Mouse (Mus musculus): ENCODE results near the gene Prpf18.
"Not testable (repeated sequence)": the region's sequence is repeated elsewhere in the genome, so short reads cannot be mapped to it uniquely, and the experiment has no call there.

Prpf18 gene

GRCm38 (mm10) chr2:4651500-4652285, at the start of gene Prpf18:
TSS of gene Prpf18 (minus strand) at chr2:4652113.
- peak; percentile 81 to 93 for DNase-seq (ENCODE audit: low spot score in 2 of 2)

- DNase-seq (ENCODE audit: low spot score in 2 of 2): no peak
Measured at GRCm38 (mm10) chr2:4679886-4680285, 28.0 kb upstream of the Prpf18 start.

DNA sequence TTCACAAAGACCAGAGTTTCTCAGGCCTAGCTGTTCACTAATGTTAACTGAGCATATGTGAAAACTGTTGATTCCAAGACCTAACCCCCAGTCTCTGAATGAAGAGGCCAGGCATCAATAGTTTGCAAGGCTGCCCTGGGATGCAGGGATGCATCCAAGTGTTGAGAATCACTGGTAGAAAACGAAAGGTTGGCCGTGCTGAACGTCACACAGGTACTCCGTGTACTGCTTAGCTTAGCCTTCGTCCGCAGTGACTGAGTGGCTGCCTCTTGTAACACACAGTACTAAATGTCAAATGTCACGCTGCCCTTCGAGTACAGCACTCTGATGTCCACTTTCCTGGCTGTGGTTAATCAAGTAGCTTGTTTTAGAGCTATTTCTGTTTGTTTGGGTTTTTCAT, 19.7 kb upstream of the Prpf18 start:
- no peak for DNase-seq (ENCODE audit: low spot score in 2 of 2)

GRCm38 (mm10) chr2:4669701-4670100, 17.8 kb upstream of the Prpf18 start:
- no peak for DNase-seq (ENCODE audit: low spot score in 2 of 2)

DNA sequence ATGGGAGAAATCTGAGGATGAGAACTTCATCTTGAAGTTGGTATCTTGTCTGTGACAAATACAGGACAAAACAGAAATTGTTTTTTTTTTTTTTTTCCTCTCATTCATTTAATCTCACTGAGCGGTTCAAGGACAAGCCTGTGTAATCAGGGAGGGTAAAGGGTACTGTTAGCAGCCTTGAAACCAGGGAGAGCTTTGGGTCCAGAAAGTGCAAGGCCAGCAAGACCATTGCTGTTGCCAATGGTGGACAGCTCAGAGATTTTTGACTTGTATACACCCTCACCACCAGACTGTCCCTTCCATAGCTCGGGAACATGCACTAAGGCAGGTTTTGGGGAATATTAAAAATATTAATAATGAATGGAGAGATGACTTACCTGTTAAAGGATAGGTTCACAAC, 16.7 kb upstream of the Prpf18 start:
- DNase-seq (ENCODE audit: low spot score in 2 of 2): no peak

DNA sequence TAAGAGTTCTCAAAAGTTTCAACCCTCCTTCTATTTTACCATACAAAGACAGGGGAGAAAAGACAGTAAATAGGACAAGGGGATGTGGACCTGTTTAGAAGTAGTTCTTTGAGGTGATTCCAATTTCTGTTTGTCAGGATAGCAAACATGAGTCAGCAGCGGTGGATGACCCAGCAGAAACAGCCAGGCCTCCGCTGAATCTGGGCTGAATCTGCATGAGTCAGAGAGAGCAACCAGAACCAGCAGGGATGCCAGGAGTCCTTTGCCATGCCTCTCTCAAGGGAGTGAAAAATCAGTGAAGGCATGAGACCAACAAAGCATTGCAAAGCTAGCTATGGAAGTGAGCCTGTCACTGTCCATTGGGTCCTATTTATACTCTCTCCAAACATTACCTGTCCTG, 8.8 kb upstream of the Prpf18 start:
- DNase-seq (ENCODE audit: low spot score in 2 of 2): no peak

DNA sequence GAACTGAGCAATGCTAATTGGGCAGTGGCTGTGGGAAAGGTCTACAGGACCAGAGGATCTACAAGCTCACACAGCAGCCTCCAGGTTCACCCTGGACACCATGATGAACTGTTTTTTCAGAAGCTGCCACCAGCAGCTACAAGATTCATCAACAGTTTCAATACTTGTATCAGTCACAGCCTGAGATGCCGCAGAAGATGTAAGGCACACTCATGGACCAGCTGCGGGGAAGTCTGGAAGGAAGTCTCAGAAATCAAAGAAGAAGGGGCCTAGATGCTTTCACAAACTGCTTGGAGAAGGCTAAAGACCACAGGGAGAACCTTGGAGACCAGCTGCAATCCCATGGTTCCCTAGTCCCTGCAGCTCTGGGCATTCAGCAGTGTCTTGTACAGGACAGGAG, 2.3 kb downstream of the Prpf18 start:
- DNase-seq (ENCODE audit: low spot score in 2 of 2): no peak

DNA sequence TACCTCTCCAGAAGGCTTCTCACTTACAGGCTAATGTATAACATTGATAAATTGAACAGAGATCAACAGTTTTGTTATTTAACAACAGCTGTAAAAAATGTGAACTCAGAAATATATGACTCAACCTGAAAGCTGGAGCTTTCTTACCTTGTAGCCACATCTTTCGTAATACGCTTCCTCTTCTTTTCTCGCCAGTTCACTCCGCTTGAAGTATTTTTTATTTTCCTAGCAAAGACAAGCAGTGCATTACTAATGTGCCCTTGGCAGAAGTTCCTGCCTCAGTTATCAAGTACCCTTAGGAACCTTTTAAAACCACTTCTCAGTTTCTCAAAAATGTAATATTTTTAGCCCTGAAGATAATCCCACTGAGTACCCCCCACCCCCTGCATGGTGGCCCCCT, 3.8 kb downstream of the Prpf18 start:
- DNase-seq (ENCODE audit: low spot score in 2 of 2): no peak

GRCm38 (mm10) chr2:4645066-4645465, 6.8 kb downstream of the Prpf18 start:
- DNase-seq (ENCODE audit: low spot score in 2 of 2): no peak

- no peak for DNase-seq (ENCODE audit: low spot score in 2 of 2)
Measured at GRCm38 (mm10) chr2:4638189-4638588, 13.7 kb downstream of the Prpf18 start.

DNA sequence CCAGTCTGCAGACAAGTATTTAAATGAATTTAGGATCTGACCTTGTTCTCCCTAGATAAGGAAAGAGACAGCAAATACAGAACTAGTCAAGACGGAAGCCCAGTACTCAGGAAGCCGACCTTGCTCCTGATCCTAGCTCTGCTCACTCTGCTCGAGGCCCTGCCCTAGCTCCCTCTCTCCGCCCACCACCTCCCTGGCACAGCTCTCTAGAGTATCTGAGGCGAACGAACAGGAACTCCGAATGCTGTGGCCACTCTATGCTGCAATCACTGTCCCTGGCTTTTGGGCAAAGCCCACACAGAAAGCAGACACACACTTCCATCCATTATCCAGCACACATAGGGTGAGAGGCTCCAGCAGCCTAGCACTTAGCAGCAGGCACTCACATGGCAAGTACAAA, 15.3 kb downstream of the Prpf18 start:
- DNase-seq (ENCODE audit: low spot score in 2 of 2): no peak

- DNase-seq (ENCODE audit: low spot score in 2 of 2): no peak
Measured at GRCm38 (mm10) chr2:4635804-4636203, 16.1 kb downstream of the Prpf18 start.

- no peak for DNase-seq (ENCODE audit: low spot score in 2 of 2)
Measured at GRCm38 (mm10) chr2:4630197-4630835, 21.6 kb downstream of the Prpf18 start.

DNA sequence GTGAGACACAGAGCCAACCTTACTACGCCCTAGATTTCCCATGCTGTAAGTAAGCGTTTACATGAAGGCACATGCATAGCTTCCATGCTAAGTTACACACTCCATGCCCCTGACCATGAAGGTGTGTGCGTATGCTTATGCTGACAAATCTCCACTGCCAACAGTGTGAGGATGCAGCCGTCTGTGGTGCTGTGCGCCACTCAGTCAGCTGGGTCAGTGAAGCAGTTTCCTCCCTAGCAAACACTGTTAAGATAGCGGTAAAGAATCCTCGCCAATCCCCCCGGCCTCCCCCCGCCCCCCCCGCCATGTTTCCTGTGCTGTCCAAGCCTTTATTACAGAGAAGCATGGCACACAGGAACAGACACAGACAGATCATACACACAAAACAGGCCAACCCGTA, 22.4 kb downstream of the Prpf18 start:
- DNase-seq (ENCODE audit: low spot score in 2 of 2): no peak

DNA sequence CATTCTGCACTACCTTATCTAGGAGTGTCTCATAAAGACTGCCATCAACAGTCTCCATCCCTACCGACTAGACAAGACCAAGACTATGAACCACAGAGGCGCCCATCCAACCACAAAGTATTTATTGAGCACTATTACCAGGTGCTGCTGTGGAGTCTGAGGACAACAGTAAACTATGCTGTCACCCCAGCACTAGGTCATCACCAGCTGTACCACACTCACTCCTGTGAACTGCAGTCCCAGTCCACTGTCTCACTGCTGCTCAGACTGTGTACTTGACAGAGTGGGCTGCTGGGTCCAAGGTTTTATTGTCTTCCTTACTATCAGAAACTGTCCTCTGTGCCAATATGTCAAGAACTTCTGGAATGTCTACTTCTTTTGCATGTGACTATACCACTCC, 23.0 kb downstream of the Prpf18 start:
- no peak for DNase-seq (ENCODE audit: low spot score in 2 of 2)

GRCm38 (mm10) chr2:4626911-4627310, 25.0 kb downstream of the Prpf18 start:
- no peak for DNase-seq (ENCODE audit: low spot score in 2 of 2)

DNA sequence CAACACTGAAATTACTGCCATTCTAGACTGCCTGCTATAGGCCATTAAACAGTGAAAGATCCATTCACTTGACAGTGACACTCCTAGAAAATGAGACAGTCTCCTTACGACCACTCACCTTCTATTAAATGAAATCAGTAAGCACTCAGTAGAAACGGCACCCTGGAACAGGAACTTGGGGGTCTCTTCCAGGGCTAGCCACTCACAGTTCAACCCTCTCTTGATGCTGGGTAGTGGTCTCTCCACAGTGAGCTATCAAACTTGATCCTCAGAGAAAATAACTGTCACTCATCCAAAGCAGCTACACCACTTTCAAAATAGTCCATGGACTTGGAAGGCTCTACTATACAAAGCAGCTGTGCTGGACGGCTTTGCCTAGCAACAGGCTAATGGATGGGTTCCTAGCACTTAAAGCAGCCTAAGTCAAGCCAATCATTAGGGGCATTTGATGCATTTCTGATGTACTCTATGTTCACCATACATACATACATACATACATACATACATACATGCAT, 30.4 kb downstream of the Prpf18 start:
- no peak for DNase-seq (ENCODE audit: low spot score in 2 of 2)

DNA sequence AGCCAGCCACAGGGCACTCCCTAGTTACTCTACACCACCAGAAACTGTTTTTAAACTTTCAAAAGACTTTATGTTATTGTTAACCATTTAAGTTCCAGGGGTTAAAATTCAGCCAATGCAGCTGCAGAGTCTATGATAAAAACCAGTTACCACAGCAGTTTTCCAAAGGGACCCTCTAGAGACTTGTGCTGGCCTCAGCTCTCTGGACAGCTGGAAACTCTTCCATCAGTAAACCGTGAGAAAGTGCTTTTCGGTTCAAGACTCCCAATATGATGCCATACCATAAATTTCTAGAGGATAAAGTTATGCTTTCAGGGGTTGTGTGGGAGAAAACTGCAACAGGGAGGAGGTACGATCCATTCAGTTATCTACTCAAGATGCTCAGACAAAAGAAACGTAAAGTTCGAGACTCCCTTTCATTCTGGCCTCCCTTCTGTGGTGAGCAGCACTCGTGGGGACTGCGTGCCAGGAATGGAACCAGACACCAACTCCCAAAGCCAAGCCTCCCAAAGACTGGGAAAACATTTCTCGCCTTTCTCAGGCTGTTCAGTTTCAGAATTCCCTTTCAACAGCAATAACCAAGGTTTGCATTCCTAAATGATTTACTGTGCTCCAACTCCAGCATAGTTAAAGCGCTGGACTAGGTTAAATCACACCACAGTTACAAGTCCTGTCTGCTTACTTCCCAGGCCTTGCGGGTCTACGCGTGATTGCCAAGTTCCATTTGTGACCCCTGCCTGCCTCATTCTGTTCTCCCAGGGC, 31.1 kb downstream of the Prpf18 start:
- DNase-seq (ENCODE audit: low spot score in 2 of 2): no peak

DNA sequence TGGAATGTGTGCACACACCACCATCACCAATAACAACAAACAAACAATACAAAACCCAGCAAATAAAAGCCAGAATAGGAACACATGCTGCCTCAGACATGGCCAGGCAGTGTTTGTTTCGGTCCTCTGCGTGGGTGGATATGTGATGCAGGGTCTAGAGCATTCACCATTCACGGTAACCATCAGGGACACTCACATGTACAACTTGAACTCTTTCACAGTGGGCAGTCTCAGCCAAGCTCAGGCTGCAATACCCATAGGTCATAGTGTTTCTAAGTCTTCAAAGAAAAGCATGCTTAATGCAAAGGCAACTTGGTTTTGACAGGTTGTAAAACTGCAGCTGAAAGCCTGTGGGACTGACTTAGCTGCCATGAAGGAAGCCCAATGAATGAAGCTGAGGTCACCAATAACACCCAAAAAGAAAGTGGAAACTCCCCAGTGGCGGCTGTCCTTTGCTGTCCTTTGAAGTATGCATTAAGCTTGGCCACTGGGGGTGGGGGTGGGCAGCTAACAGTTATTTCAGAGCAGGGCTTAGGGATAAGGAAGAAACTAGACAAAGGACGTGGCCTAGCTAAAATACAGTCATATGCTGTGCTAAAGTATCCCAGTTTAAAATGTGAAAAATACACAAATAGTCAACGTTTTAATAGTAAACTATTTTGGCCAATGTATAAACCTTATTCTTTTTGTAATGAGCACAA, 31.9 kb downstream of the Prpf18 start:
- DNase-seq (ENCODE audit: low spot score in 2 of 2): no peak

DNA sequence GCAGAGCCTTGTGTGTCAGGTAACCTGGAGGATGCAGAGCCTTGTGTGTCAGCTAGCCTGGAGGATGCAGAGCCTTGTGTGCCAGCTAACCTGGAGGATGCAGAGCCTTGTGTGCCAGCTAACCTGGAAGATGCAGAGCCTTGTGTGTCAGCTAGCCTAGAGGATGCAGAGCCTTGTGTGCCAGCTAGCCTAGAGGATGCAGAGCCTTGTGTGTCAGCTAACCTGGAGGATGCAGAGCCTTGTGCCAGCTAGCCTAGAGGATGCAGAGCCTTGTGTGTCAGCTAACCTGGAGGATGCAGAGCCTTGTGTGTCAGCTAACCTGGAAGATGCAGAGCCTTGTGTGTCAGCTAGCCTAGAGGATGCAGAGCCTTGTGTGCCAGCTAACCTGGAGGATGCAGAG, 32.8 kb downstream of the Prpf18 start:
- DNase-seq (ENCODE audit: low spot score in 2 of 2): not testable (repeated sequence)

DNA sequence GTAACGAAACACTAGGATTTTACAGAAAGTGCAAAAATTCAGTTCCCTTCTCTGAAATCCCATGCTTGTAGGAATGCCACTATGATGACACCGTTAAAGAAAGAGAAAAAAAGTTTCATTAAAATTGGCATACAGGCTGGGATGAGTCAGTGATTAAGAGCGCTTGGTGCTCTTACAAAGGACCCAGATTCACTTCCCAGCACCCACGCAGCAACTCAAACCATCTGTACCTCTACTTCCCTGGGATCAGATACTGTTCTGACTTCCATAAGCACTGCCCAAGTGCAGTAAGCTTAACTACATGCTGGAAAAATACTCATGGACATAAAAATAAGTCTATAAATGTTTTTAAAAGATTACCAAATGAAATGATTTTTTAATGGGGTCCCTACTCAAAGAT, 34.9 kb downstream of the Prpf18 start:
- no peak for DNase-seq (ENCODE audit: low spot score in 2 of 2)

DNA sequence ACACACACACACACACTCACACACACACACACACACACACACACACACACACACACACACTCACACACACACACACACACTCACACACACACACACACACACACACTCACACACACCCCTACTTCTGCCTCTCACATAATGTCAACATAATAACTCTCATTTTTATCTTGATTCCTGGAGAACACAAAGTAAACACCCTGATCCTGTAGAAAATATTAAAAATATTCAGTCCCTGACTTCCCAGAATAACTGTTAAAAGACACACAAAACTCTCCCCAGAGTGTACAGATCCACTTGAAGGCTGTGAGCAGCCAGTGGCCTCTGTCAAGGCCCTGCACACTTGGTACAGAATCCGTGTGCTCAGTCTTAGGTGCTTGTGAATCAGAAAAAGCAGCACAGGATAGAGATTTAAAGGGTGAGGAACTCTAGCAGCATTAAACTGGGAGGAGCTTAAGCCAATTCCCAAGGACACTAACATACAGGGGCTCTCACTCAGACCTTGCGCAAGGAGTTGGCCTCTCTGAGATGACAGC, 36.8 kb downstream of the Prpf18 start:
- no peak for DNase-seq (ENCODE audit: low spot score in 2 of 2)
